Mouse (Mus musculus) ES-Bruce4 (cell line): ENCODE measurements around the gene Zfp663. TPM values are rescaled to one million over a fixed set of nuclear protein-coding genes. Genes with fewer than 3 reads are reported as not detected.

ENCODE experiments used
- H3K27ac ChIP-seq: 2 replicates; pipeline ENCODE4 v1.5.1; 2012; ENCODE audit warnings: low read length, inconsistent platforms; ENCODE audit not compliant: insufficient read depth
- H3K27me3 ChIP-seq: 2 replicates; pipeline ENCODE4 v1.6.1; 2012; ENCODE audit warnings: mild to moderate bottlenecking, low read length, inconsistent platforms; ENCODE audit not compliant: control insufficient read depth, poor library complexity, insufficient read depth, severe bottlenecking
- H3K36me3 ChIP-seq: 2 replicates; pipeline ENCODE4 v1.6.1; 2012; ENCODE audit warnings: inconsistent platforms, mild to moderate bottlenecking, low read length, moderate library complexity; ENCODE audit not compliant: control insufficient read depth, poor library complexity, insufficient read depth, severe bottlenecking
- H3K4me1 ChIP-seq: one replicate; pipeline ENCODE4 v1.8.1; 2011; ENCODE audit warnings: low read length; ENCODE audit not compliant: control insufficient read depth, insufficient read depth
- H3K4me3 ChIP-seq: 2 replicates; pipeline ENCODE4 v1.5.1; 2011; ENCODE audit warnings: low read depth, mild to moderate bottlenecking, low read length
- H3K9ac ChIP-seq: 2 replicates; pipeline ENCODE4 v1.6.1; 2012; ENCODE audit warnings: low read depth, mild to moderate bottlenecking, inconsistent platforms; ENCODE audit not compliant: poor library complexity, severe bottlenecking
- H3K9me3 ChIP-seq: replicated peaks from 2 replicates; pipeline ENCODE4 v1.6.1; 2012; ENCODE audit warnings: mild to moderate bottlenecking, low read length, inconsistent platforms; ENCODE audit not compliant: control insufficient read depth, poor library complexity, insufficient read depth, severe bottlenecking
- CTCF ChIP-seq: IDR thresholded peaks from one replicate; pipeline ENCODE4 v1.8.1; 2011; ENCODE audit warnings: low read depth, low read length
- EP300 ChIP-seq: IDR thresholded peaks from 2 replicates; pipeline ENCODE4 v1.6.1; 2011; ENCODE audit warnings: low read depth, low read length; ENCODE audit not compliant: insufficient read depth
- POLR2A ChIP-seq: IDR thresholded peaks from one replicate; pipeline ENCODE4 v1.8.1; 2011; ENCODE audit warnings: low read length; ENCODE audit not compliant: insufficient read depth
- polyA plus RNA-seq: library from polyadenylated mRNA; stranded (reverse); fragments of >200 nt; gene quantifications from 2 replicates; pipeline ENCODE4 v1.2.4, GENCODE M21; 2011; ENCODE audit warnings: low read depth; ENCODE audit not compliant: missing spikeins, insufficient read depth, insufficient read length

Zfp663 gene
- polyA plus RNA-seq, 1 experiment: not detected

- Histone ChIP-seq H3K4me3 (no peak overlapping the region), H3K9ac (no peak overlapping the region), H3K36me3 (no peaks in the 10 kb centered on the region), H3K9me3 (no peaks in the 10 kb centered on the region), H3K27me3 (no peaks in the 10 kb centered on the region), H3K4me1 (no peaks in the 10 kb centered on the region), H3K27ac (no peak overlapping the region)
- peak; percentile 79 for TF ChIP-seq CTCF
- TF ChIP-seq EP300: no peak
These were observed 39.3 kb upstream of the Zfp663 start for GRCm38 (mm10) chr2:165407700-165408301.

GRCm38 (mm10) chr2:165405351-165405750, 36.8 kb upstream of the Zfp663 start:
- no peaks in the 10 kb centered on the region for H3K9me3 ChIP-seq
- H3K4me1 ChIP-seq: no peaks in the 10 kb centered on the region
- no peaks in the 10 kb centered on the region for H3K27me3 ChIP-seq
- H3K4me3 ChIP-seq: no peak overlapping the region
- no peak overlapping the region for H3K9ac ChIP-seq
- TF ChIP-seq POLR2A (no peak), EP300 (no peak), CTCF (no peak)
- no peak overlapping the region for H3K27ac ChIP-seq
- no peaks in the 10 kb centered on the region for H3K36me3 ChIP-seq

GRCm38 (mm10) chr2:165404951-165405350, 36.4 kb upstream of the Zfp663 start:
- no peaks in the 10 kb centered on the region for H3K27me3 ChIP-seq
- H3K27ac ChIP-seq: no peak overlapping the region
- no peak overlapping the region for H3K4me3 ChIP-seq
- TF ChIP-seq EP300 (no peak), POLR2A (no peak), CTCF (no peak)
- no peaks in the 10 kb centered on the region for H3K9me3 ChIP-seq
- H3K4me1 ChIP-seq: no peaks in the 10 kb centered on the region
- no peak overlapping the region for H3K9ac ChIP-seq
- H3K36me3 ChIP-seq: no peaks in the 10 kb centered on the region

GRCm38 (mm10) chr2:165398164-165398785, 29.7 kb upstream of the Zfp663 start:
- H3K36me3 ChIP-seq: no peaks in the 10 kb centered on the region
- no peak overlapping the region for H3K27ac ChIP-seq
- no peaks in the 10 kb centered on the region for H3K4me1 ChIP-seq
- no peak for TF ChIP-seq POLR2A
- TF ChIP-seq EP300: no peak
- TF ChIP-seq CTCF: no peak
- peak overlapping the region; percentile 49; the same call in 1 of the 2 replicates for H3K9ac ChIP-seq
- no peaks in the 10 kb centered on the region for H3K27me3 ChIP-seq
- peak overlapping the region; percentile 42 for H3K4me3 ChIP-seq
- no peaks in the 10 kb centered on the region for H3K9me3 ChIP-seq

- no peaks in the 10 kb centered on the region for H3K27me3 ChIP-seq
- H3K9me3 ChIP-seq: no peaks in the 10 kb centered on the region
- no peaks in the 10 kb centered on the region for H3K36me3 ChIP-seq
- H3K27ac ChIP-seq: no peak overlapping the region
- H3K4me3 ChIP-seq: peak overlapping the region; percentile 42
- peak overlapping the region; percentile 49; the same call in 1 of the 2 replicates for H3K9ac ChIP-seq
- H3K4me1 ChIP-seq: no peaks in the 10 kb centered on the region
- TF ChIP-seq CTCF (no peak), EP300 (no peak), POLR2A (no peak)
These were observed 29.1 kb upstream of the Zfp663 start for GRCm38 (mm10) chr2:165397502-165398163.

- H3K36me3 ChIP-seq: no peaks in the 10 kb centered on the region
- no peak overlapping the region for H3K27ac ChIP-seq
- no peaks in the 10 kb centered on the region for H3K4me1 ChIP-seq
- 0 out of 2 replicates have a peak overlapping the region, but pooled peaks have one; percentile 49 for H3K9ac ChIP-seq
- no peaks in the 10 kb centered on the region for H3K9me3 ChIP-seq
- H3K4me3 ChIP-seq: peak overlapping the region; percentile 42
- no peaks in the 10 kb centered on the region for H3K27me3 ChIP-seq
- no peak for TF ChIP-seq EP300
- TF ChIP-seq CTCF: no peak
These were observed 28.4 kb upstream of the Zfp663 start for GRCm38 (mm10) chr2:165396831-165397501.
